In the genomic region with DNA sequence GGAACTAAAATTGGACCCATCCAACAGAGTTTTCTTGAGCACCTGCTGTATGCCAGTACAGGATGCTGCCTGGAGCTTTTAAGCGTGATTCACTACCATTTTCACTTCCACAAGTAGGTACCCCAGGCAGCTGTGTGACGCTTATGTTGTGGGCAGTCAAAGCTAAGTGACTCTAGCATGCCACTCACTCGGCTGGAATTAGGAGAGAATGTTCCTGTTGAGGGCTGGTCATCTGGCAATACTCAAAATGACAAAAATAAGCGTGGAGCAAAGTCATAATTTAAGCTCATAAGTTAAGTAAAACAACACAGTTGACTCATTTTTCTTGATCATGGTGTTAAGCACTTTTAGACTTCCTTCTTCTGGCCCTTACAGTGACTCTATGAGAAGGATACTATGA, we compare ENCODE assay signal across 22 mouse cellular contexts. TPM values are rescaled to one million over a fixed set of nuclear protein-coding genes. Genes with fewer than 3 reads are reported as not detected.
A peak's percentile ranks its signal among the peaks of the same experiment; 100 is the strongest.
DNase-seq lines count a peak whose midpoint lies in the region; TF ChIP-seq lines count a peak whose summit lies in the region.
"Had no signal": no experiment of that assay in that cellular context is flagged by ENCODE, and none has a peak within 500 bp of the region (broad histone marks: within the 10 kb centered on the region; RNA-seq: fewer than 3 reads in every experiment).

No protein-coding gene starts in this region.

- no peak; the same call in 1 of the 2 replicates for TF ChIP-seq EP300 in CH12.LX (IDR thresholded peaks at IDR 0.05; ENCODE audit: low read length)

- no peak for TF ChIP-seq CTCF in CH12.LX (conservative IDR thresholded peaks at IDR 0.05 in 1 of 2, IDR thresholded peaks at IDR 0.05 in 1 of 2; ENCODE audit: low read depth in 2 of 2, low read length in 2 of 2)

- no peak overlapping the region for H3K27ac ChIP-seq in CH12.LX (ENCODE audit: insufficient read depth, low read depth)
- H3K27ac ChIP-seq: embryonic facial prominence, embryonic 13.5 days; embryonic facial prominence, embryonic 15.5 days; forebrain, embryonic 10.5 days; forebrain, embryonic 12.5 days had no signal

- H3K4me3 ChIP-seq in CH12.LX (replicated peaks in 1 of 3; ENCODE audit: low read depth in 2 of 3, low read length in 2 of 3, poor library complexity in 1 of 3): no peak overlapping the region
- H3K4me3 ChIP-seq: embryonic facial prominence, embryonic 13.5 days; embryonic facial prominence, embryonic 15.5 days; erythroblast, embryonic 14.5 days; forebrain, embryonic 10.5 days; forebrain, embryonic 12.5 days had no signal

- no peak overlapping the region for H3K9ac ChIP-seq in CH12.LX (ENCODE audit: insufficient read depth, low read depth)
- H3K9ac ChIP-seq: embryonic facial prominence, embryonic 13.5 days; embryonic facial prominence, embryonic 15.5 days; forebrain, embryonic 12.5 days had no signal

- no peaks in the 10 kb centered on the region for H3K79me2 ChIP-seq in CH12.LX (replicated peaks; ENCODE audit: control insufficient read depth, extremely low read depth, insufficient read depth, poor library complexity, severe bottlenecking)

- H3K4me1 ChIP-seq in CH12.LX (ENCODE audit: control insufficient read depth in 1 of 2, insufficient read depth in 2 of 2): peaks cover 7 to 43% of the 10 kb centered on the region in 2 experiments; a peak in 3 of 4 replicates
- H3K4me1 ChIP-seq: embryonic facial prominence, embryonic 13.5 days; embryonic facial prominence, embryonic 15.5 days; forebrain, embryonic 12.5 days had no signal

- in situ Hi-C loops in CH12.LX (cut with MboI; ENCODE audit: low pct_ligation_motif_present, low pct_unique_long_range_greater_than_20kb, low sequenced_read_pairs): no loop called here

- TF ChIP-seq POLR2A in CH12.LX (IDR thresholded peaks at IDR 0.05; ENCODE audit: low read depth, low read length): no peak

- no peaks in the 10 kb centered on the region for H3K36me3 ChIP-seq in CH12.LX (replicated peaks in 1 of 2; ENCODE audit: control insufficient read depth in 1 of 2, insufficient read depth in 1 of 2, low read length in 1 of 2)
- H3K36me3 ChIP-seq: embryonic facial prominence, embryonic 13.5 days; embryonic facial prominence, embryonic 15.5 days had no signal

- dilution Hi-C loops in CH12.LX (cut with MboI; ENCODE audit: extremely low pct_ligation_motif_present, extremely low pct_unique_long_range_greater_than_20kb, low sequenced_read_pairs): no loop called here

- no peak for TF ChIP-seq RAD21 in CH12.LX (IDR thresholded peaks at IDR 0.05; ENCODE audit: low read depth, low read length)

- no peaks in the 10 kb centered on the region for H3K9me3 ChIP-seq in CH12.LX (replicated peaks; ENCODE audit: low read length)
- H3K9me3 ChIP-seq: embryonic facial prominence, embryonic 13.5 days; embryonic facial prominence, embryonic 15.5 days; forebrain, embryonic 10.5 days; forebrain, embryonic 12.5 days had no signal

- no peaks in the 10 kb centered on the region for H3K27me3 ChIP-seq in CH12.LX (replicated peaks)
- H3K27me3 ChIP-seq: embryonic facial prominence, embryonic 13.5 days; embryonic facial prominence, embryonic 15.5 days; forebrain, embryonic 12.5 days had no signal

- peak; percentile 65 for DNase-seq in heart, adult 11 months
- no peak for DNase-seq in heart, postnatal 10 days
- DNase-seq in CH12.LX (ENCODE audit: extremely low read depth): peak; percentile 17
- no peak for DNase-seq in left cerebral cortex, postnatal 4 days
- DNase-seq in gastrocnemius, postnatal 14 days: no peak
- DNase-seq: adrenal gland, adult 2 months; adrenal gland, postnatal 10 days; adrenal gland, postnatal 25 days; cerebellum, adult 11 months; cerebellum, adult 18-20 months; cerebellum, adult 8-10 months; cerebellum, adult 9-11 months; cerebellum, postnatal 14 days; cerebellum, postnatal 36 days; embryo, embryonic 11 days had no signal

- no peak overlapping the region for H3K4me2 ChIP-seq in CH12.LX (ENCODE audit: insufficient read depth, low read depth, poor library complexity, severe bottlenecking)
- H3K4me2 ChIP-seq: embryonic facial prominence, embryonic 13.5 days; embryonic facial prominence, embryonic 15.5 days; forebrain, embryonic 12.5 days had no signal

- intact Hi-C loops in heart, postnatal 10 days (cut with DNase I): no loop called here
- intact Hi-C loops in left cerebral cortex, postnatal 4 days (cut with DNase I): no loop called here
- intact Hi-C loops in gastrocnemius, postnatal 14 days (cut with DNase I; ENCODE audit: low total_unique reads): no loop called here

TF ChIP-seq in CH12.LX, 34 proteins besides CTCF, POLR2A, EP300 and RAD21:
- TF ChIP-seq RCOR1 (conservative IDR thresholded peaks at IDR 0.05; ENCODE audit: low read depth, low read length) (no peak), E2F4 (IDR thresholded peaks at IDR 0.05; ENCODE audit: insufficient replicate concordance, low read depth, low read length) (no peak), POLR2AphosphoS2 (IDR thresholded peaks at IDR 0.05; ENCODE audit: low read depth, low read length) (no peak), USF2 (conservative IDR thresholded peaks at IDR 0.05; ENCODE audit: low read depth, low read length) (no peak), MXI1 (IDR thresholded peaks at IDR 0.05; ENCODE audit: low read depth, low read length) (no peak), USF1 (IDR thresholded peaks at IDR 0.05; ENCODE audit: low read depth, low read length) (no peak), MAFK (IDR thresholded peaks at IDR 0.05; ENCODE audit: insufficient replicate concordance, low read length) (no peak), TCF12 (IDR thresholded peaks at IDR 0.05; ENCODE audit: low read depth, low read length) (no peak), CHD1 (IDR thresholded peaks at IDR 0.05; ENCODE audit: low read depth, low read length) (no peak), JUND (conservative IDR thresholded peaks at IDR 0.05; ENCODE audit: low read depth, low read length) (no peak), MAZ (IDR thresholded peaks at IDR 0.05; ENCODE audit: low read depth, low read length) (no peak), ZMIZ1 (IDR thresholded peaks at IDR 0.05; ENCODE audit: low read depth, low read length) (no peak), MEF2A (IDR thresholded peaks at IDR 0.05; ENCODE audit: borderline replicate concordance, low read depth, low read length) (no peak), GABPA (IDR thresholded peaks at IDR 0.05; ENCODE audit: insufficient replicate concordance, low read depth, low read length) (no peak), MAX (IDR thresholded peaks at IDR 0.05; ENCODE audit: low read length) (no peak), JUN (IDR thresholded peaks at IDR 0.05; ENCODE audit: insufficient read depth, low read depth, low read length) (no peak), TBP (conservative IDR thresholded peaks at IDR 0.05; ENCODE audit: low read depth, low read length) (no peak), ZKSCAN1 (IDR thresholded peaks at IDR 0.05; ENCODE audit: borderline replicate concordance, low read depth, low read length) (no peak)
TF ChIP-seq in CH12.LX: peak in this region for 0.

RNA-seq across cellular contexts. Expression of a gene that starts 31.0 kb away (rescaled TPM):
- 1 to 10 TPM; 5.0 to 5.7 TPM for total RNA-seq in heart, postnatal 10 days (2021)
- total RNA-seq in CH12.LX (2012; rRNA removed): not detected in 2 replicates
- total RNA-seq in CH12.LX (2014; rRNA removed): not detected in 2 replicates
- polyA plus RNA-seq in CH12.LX (2012; ENCODE audit: insufficient read length, low read depth): 0.07 TPM in 1 of 2 replicates, not detected in the other
- total RNA-seq in left cerebral cortex, postnatal 4 days (2021): 10 to 100 TPM; 82.0 to 83.6 TPM
- 10 to 100 TPM; 11.5 to 21.3 TPM for total RNA-seq in gastrocnemius, postnatal 14 days (2021)
- total RNA-seq: common myeloid progenitor, adult 5-6 weeks; MEL had no signal
- polyA plus RNA-seq: erythroblast, embryonic 14.5 days had no signal

Comparison
In these comparisons a context has a peak if more than half of its experiments do, and no peak if none do; other contexts are left out.
1. DNase-seq: peak in heart, adult 11 months (single experiment) and CH12.LX (single experiment); none in heart, postnatal 10 days (0 of 2), left cerebral cortex, postnatal 4 days (single experiment) and gastrocnemius, postnatal 14 days (single experiment).
2. RNA of a gene that starts 31.0 kb away (total RNA-seq): 82.0 to 83.6 TPM in left cerebral cortex, postnatal 4 days, 11.5 to 21.3 TPM in gastrocnemius, postnatal 14 days and 5.0 to 5.7 TPM in heart, postnatal 10 days; not detected in CH12.LX; every median in the first group is over 4 times any median in the second.